Mouse (Mus musculus) midbrain, embryonic 16.5 days (tissue): ENCODE results near the gene Trpm8. TPM values are rescaled to one million over a fixed set of nuclear protein-coding genes. Genes with fewer than 3 reads are reported as not detected.

ENCODE experiments used
- ATAC-seq: fragments of 200-750 bp; cut with Nextera tagmentation; 2 replicates; pipeline ENCODE4 v1.8.0; 2017; ENCODE audit warnings: moderate TSS enrichment
- H3K27ac ChIP-seq: fragments of 300-500 bp; sonication (generic); 2 replicates; pipeline ENCODE4 v1.5.1; 2014; ENCODE audit warnings: mild to moderate bottlenecking, low read length, mixed read lengths
- H3K27me3 ChIP-seq: fragments of 300-500 bp; sonication (generic); 2 replicates; pipeline ENCODE4 v1.6.1; 2014; ENCODE audit warnings: low read depth, low read length, mixed read lengths; ENCODE audit not compliant: control insufficient read depth, insufficient read depth
- H3K36me3 ChIP-seq: fragments of 300-500 bp; sonication (generic); 2 replicates; pipeline ENCODE4 v1.6.1; 2014; ENCODE audit warnings: mild to moderate bottlenecking, low read length, moderate library complexity, mixed read lengths; ENCODE audit not compliant: control insufficient read depth, insufficient read depth
- H3K4me1 ChIP-seq: fragments of 300-500 bp; sonication (generic); 2 replicates; pipeline ENCODE4 v1.6.1; 2014; ENCODE audit warnings: mild to moderate bottlenecking, low read length, mixed read lengths; ENCODE audit not compliant: control insufficient read depth, insufficient read depth
- H3K4me2 ChIP-seq: fragments of 300-500 bp; sonication (generic); 2 replicates; pipeline ENCODE4 v1.6.1; 2014; ENCODE audit warnings: mild to moderate bottlenecking, low read length, mixed read lengths
- H3K4me3 ChIP-seq: fragments of 300-500 bp; sonication (generic); 2 replicates; pipeline ENCODE4 v1.5.1; 2014; ENCODE audit warnings: low read depth, mild to moderate bottlenecking, low read length, moderate library complexity, mixed read lengths
- H3K9ac ChIP-seq: fragments of 300-500 bp; sonication (generic); 2 replicates; pipeline ENCODE4 v1.6.1; 2014; ENCODE audit warnings: low read depth, low read length, mixed read lengths
- H3K9me3 ChIP-seq: fragments of 300-500 bp; sonication (generic); replicated peaks from 2 replicates; pipeline ENCODE4 v1.6.1; 2014; ENCODE audit warnings: mild to moderate bottlenecking, low read length, mixed read lengths; ENCODE audit not compliant: control insufficient read depth, poor library complexity, severe bottlenecking
- WGBS: fragments of 180-500 bp; shearing (Covaris S2); extraction: QIAGEN DNeasy Blood & Tissue Kit; methylation state at CpG from one replicate; pipeline ENCODE4 v1.1.7; 2014; 5-methylcytosine and 5-hydroxymethylcytosine counted together
- polyA plus RNA-seq: library from polyadenylated mRNA; unstranded; fragments of >200 nt; fragmentation: Nextera tagmentation; extraction: Ambion mirVana; gene quantifications from 2 replicates; pipeline ENCODE4 v1.2.1, GENCODE M21; 2015

The Trpm8 gene
- polyA plus RNA-seq, 1 experiment from 2014 or later, result 0.11 TPM

- Histone ChIP-seq H3K4me2 (peak overlapping the region; percentile 59), H3K27ac (no peak overlapping the region), H3K27me3 (no peaks in the 10 kb centered on the region), H3K4me3 (peak overlapping the region; percentile 46), H3K4me1 (peaks cover 21% of the 10 kb centered on the region), H3K9me3 (no peaks in the 10 kb centered on the region), H3K36me3 (peaks cover 13% of the 10 kb centered on the region), H3K9ac (peak overlapping the region; percentile 74)
- no peak for ATAC-seq
- 67% methylated on average over 13 of the region's 13 CpGs for WGBS
Measured at GRCm38 (mm10) chr1:88275698-88276523, 1.6 kb upstream of the Trpm8 start.

- peaks cover 21% of the 10 kb centered on the region for H3K4me1 ChIP-seq
- no peaks in the 10 kb centered on the region; the same call in 1 of the 2 replicates for H3K9me3 ChIP-seq
- H3K4me2 ChIP-seq, result peak overlapping the region; percentile 59
- peak; percentile 44 for ATAC-seq
- H3K27ac ChIP-seq, result peak overlapping the region; percentile 63
- H3K4me3 ChIP-seq, result peak overlapping the region; percentile 46
- H3K36me3 ChIP-seq, result peaks cover 11% of the 10 kb centered on the region
- H3K9ac ChIP-seq, result peak overlapping the region; percentile 74
- 24% methylated on average over 10 of the region's 10 CpGs for whole genome bisulfite sequencing
- H3K27me3 ChIP-seq, result no peaks in the 10 kb centered on the region
Measured at GRCm38 (mm10) chr1:88276524-88277097, 850 bp upstream of the Trpm8 start.

- Histone ChIP-seq H3K36me3 (peaks cover 7% of the 10 kb centered on the region), H3K4me2 (peak overlapping the region; percentile 59), H3K4me1 (peaks cover 21% of the 10 kb centered on the region), H3K9me3 (no peaks in the 10 kb centered on the region; the same call in 1 of the 2 replicates), H3K27ac (peak overlapping the region; percentile 63), H3K4me3 (peak overlapping the region; percentile 46), H3K9ac (peak overlapping the region; percentile 74), H3K27me3 (no peaks in the 10 kb centered on the region)
- WGBS, result 63% methylated on average over 18 of the region's 18 CpGs
- peak; percentile 33 for ATAC-seq
Measured at GRCm38 (mm10) chr1:88277818-88278511, 504 bp downstream of the Trpm8 start.

DNA sequence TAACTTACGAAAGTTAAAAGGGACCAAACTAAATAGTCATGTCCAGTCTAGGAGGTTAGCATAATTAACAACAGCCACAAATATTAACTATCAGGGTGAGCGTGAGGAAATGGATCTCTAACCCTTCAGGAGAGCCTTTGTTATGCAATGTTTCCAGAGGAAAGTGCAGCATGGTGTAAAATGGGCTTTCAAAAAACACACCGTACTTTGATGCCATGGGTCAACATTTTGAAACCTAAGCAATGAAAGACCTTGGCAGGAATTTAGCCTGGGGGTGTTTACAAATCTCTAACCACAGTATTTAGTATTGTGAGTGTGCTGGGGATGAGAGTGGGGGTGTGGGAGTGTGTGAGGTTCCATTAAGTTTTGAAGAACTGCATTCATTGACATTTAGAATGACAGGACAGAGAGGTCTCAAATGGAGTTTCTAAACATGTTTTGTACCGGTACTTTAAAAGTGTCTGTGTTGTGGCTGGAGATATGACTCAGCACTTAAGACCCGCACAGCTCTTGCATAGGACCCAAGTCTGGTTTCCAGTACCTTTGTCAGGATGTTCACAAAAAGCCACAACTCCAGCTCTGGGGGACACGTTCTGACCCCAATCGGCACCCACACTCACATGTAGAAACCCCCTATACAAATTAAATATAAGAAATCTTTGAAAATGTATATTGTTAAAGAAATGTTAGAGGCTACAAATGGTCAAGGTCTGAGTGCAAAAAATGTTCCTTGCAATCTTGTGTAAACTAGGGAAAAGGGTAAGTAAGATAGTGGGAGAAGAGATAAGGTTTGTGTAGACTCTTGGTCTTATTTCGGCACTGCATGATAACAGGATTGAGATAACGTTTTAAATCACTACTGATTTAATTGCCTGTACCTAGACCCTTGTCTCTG lies 1.9 kb downstream of the Trpm8 start:
- no peak for ATAC-seq
- WGBS, result 71% methylated on average over 9 of the region's 9 CpGs

GRCm38 (mm10) chr1:88280006-88280690 lies 2.7 kb downstream of the Trpm8 start:
- Histone ChIP-seq H3K9ac (no peak overlapping the region), H3K4me3 (no peak overlapping the region)
- WGBS, result 72% methylated on average over 15 of the region's 15 CpGs

More for the DNA sequence above, 1.9 kb downstream of the Trpm8 start:
- Histone ChIP-seq H3K9me3 (peaks cover 8% of the 10 kb centered on the region; the same call in 1 of the 2 replicates), H3K4me2 (no peak overlapping the region), H3K36me3 (peaks cover 1% of the 10 kb centered on the region), H3K9ac (no peak overlapping the region), H3K4me3 (no peak overlapping the region), H3K27me3 (no peaks in the 10 kb centered on the region), H3K4me1 (peaks cover 21% of the 10 kb centered on the region), H3K27ac (no peak overlapping the region)

DNA sequence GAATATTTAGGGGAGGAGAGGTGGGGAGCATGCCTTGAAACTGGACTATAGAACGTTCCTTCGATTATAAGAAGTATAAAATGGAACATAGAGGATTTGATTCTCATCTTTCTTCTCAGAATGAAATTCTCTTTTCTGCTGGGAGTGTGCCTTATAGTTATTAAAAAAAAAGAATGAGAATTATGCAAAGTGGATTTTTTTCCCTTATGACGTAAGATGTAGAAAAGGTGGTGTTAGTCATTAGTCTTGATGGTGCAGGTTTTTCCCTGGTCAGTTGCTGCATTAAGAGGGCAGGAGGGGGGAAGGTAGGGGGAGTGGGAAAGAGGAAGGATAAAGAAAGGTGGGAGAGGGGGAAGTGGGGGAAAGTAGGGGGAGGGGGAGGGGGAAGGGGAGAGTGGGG lies 4.8 kb downstream of the Trpm8 start:
- Histone ChIP-seq H3K27ac (no peak overlapping the region), H3K4me1 (peaks cover 6% of the 10 kb centered on the region), H3K4me3 (no peak overlapping the region), H3K4me2 (no peak overlapping the region), H3K9me3 (peaks cover 33% of the 10 kb centered on the region), H3K27me3 (no peaks in the 10 kb centered on the region), H3K36me3 (no peaks in the 10 kb centered on the region), H3K9ac (no peak overlapping the region)
- 64% methylated on average over 3 of the region's 3 CpGs for WGBS
- no peak for ATAC-seq

More at GRCm38 (mm10) chr1:88280006-88280690, 2.7 kb downstream of the Trpm8 start:
- no peaks in the 10 kb centered on the region for H3K27me3 ChIP-seq
- H3K4me1 ChIP-seq, result peaks cover 21% of the 10 kb centered on the region
- H3K9me3 ChIP-seq, result peaks cover 16% of the 10 kb centered on the region; the same call in 1 of the 2 replicates
- no peak overlapping the region for H3K4me2 ChIP-seq
- H3K36me3 ChIP-seq, result no peaks in the 10 kb centered on the region
- ATAC-seq, result no peak
- H3K27ac ChIP-seq, result no peak overlapping the region

DNA sequence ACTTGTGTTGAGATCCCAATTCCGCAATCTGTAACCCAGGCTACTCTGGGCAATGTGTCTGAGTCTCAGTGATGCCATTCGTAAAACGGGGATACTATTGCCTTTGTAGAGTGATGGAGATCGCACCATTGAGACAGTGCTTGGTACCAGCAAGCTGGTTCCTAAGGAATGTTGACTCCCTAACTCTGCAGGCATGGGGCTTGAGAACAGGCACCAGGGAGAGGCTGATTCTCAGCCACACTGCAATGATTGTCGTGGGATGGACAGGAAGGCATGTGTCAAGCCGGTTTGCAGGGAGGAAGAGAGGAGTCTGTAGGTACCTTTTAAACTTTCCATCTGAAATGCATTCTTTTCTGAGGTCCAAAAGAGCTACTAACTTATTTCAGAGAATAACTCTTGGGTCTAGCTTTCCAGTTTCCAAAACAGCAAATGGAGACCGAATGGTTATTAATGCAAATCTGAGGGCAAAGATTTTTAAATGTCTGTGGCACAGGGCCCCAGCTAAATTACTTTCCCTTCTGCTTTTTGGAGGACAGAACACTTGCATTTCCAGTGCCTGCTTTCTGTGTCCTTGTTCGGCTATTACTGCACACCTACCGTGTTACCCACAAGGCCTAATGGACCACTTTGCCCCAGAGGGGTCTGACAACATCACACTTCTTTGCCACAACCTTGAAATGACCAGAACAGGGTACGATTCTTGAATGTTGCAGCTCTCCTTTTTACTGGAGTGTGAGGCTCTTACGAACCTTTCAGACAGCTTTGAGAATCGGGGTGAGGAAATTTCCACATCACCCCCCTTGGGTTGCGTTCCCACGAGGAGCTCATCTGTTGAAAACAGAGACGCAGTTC lies 6.1 kb downstream of the Trpm8 start:
- H3K27me3 ChIP-seq, result no peaks in the 10 kb centered on the region
- 82% methylated on average over 15 of the region's 15 CpGs for WGBS
- peaks cover 33% of the 10 kb centered on the region for H3K9me3 ChIP-seq
- H3K4me1 ChIP-seq, result no peaks in the 10 kb centered on the region
- no peak overlapping the region for H3K9ac ChIP-seq
- H3K4me2 ChIP-seq, result no peak overlapping the region
- no peaks in the 10 kb centered on the region for H3K36me3 ChIP-seq
- no peak overlapping the region for H3K4me3 ChIP-seq
- no peak for ATAC-seq
- no peak overlapping the region for H3K27ac ChIP-seq
